Mouse (Mus musculus): ENCODE results near the gene Cacna1b.

- TF ChIP-seq CHD2 (IDR thresholded peaks at IDR 0.05; ENCODE audit: low read depth, low read length), result no peak
- TF ChIP-seq ZC3H11A (IDR thresholded peaks at IDR 0.05; ENCODE audit: borderline replicate concordance, low read depth, low read length), result no peak
- no peak for TF ChIP-seq ZNF384 (IDR thresholded peaks at IDR 0.05; ENCODE audit: low read depth, low read length)
- TF ChIP-seq MAFK (IDR thresholded peaks at IDR 0.05; ENCODE audit: insufficient read depth, low read depth, low read length), result no peak
Measured at GRCm38 (mm10) chr2:24805621-24806020, 42.7 kb upstream of the Cacna1b start.

Data from ES-E14 (cell line).